Mouse (Mus musculus) brain, embryonic 14.5 days (tissue): ENCODE data around the gene Chmp1a. TPM values are rescaled to one million over a fixed set of nuclear protein-coding genes. Genes with fewer than 3 reads are reported as not detected.
A peak's percentile ranks its signal among the peaks of the same experiment; 100 is the strongest.
"Not testable (repeated sequence)": the region's sequence is repeated elsewhere in the genome, so short reads cannot be mapped to it uniquely, and the experiment has no call there.

Experiments used
- DNase-seq: peaks from one replicate; pipeline ENCODE4 v3.0.0-alpha.2; 2011; ENCODE audit warnings: low read depth
- CTCF ChIP-seq: fragments of 200-500 bp; IDR thresholded peaks from 2 replicates; pipeline ENCODE4 v1.5.1; 2012; ENCODE audit warnings: inconsistent platforms, mild to moderate bottlenecking, moderate library complexity, borderline replicate concordance; ENCODE audit not compliant: insufficient read depth, insufficient read length; ENCODE audit errors: extremely low read depth
- POLR2A ChIP-seq: fragments of 200-500 bp; IDR thresholded peaks from 2 replicates; pipeline ENCODE4 v1.6.1; 2012; ENCODE audit warnings: mild to moderate bottlenecking, inconsistent platforms, borderline replicate concordance; ENCODE audit not compliant: poor library complexity, insufficient read depth, insufficient read length, severe bottlenecking; ENCODE audit errors: extremely low read depth
- polyA plus RNA-seq: library from polyadenylated mRNA; depleted of rRNA; stranded (reverse); fragments of >200 nt; gene quantifications from 2 replicates; pipeline ENCODE4 v1.2.3, GENCODE M21; 2012; rRNA removed

The Chmp1a gene
- polyA plus RNA-seq, result 146 and 154 TPM in 2 replicates

- TF ChIP-seq POLR2A, result peak; percentile 83; the same call in 1 of the 2 replicates
- TF ChIP-seq CTCF, result peak; percentile 69
- DNase-seq, result peak; percentile 96
Observed at GRCm38 (mm10) chr8:123212321-123213117, at the start of gene Chmp1a, which contains the start of gene Spata33. Gene Chmp1a (minus strand): TSS chr8:123212763. Gene Spata33 (plus strand): TSS chr8:123212832.

DNA sequence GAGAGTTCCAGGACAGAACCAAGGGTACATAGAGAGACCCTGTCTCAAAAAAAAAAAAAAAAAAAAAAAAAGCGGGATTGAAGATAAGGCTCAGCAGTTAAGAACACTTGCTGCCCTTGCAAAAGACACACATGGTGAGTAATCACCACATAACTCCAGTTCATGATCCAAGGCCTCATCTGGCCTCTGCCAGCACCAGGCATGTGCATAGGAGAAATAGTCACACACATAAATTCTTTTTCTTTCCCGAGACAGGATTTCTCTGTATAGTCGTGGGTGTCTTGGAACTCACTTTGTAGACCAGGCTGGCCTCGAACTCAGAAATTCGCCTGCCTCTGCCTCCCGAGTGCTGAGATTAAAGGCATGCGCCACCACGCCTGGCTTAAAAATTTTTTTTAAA is 45.0 kb upstream of the Chmp1a start:
- DNase-seq, result not testable (repeated sequence)

DNA sequence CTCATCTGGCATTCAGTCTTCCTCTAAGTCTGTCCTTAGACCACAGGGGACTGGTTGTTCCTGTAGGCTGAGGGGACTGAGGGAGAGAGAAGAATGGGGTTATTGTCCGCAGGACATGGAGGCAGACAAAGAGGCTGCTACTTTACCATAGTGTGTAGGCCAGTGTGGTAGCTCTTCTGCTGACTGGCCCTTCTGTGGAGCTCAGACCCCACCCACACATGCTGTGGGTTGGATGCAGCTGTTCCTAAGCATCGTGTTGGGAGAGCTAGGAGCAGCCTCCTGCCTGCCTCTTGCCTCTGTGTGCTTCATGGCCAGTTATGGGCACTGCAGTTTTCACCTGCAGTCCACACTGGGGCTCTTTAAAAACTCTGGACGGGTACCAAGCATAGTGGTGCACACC is 44.6 kb upstream of the Chmp1a start:
- TF ChIP-seq CTCF (no peak), POLR2A (no peak)
- DNase-seq, result no peak

GRCm38 (mm10) chr8:123255170-123255569 is 42.6 kb upstream of the Chmp1a start:
- TF ChIP-seq CTCF (peak; percentile 5; the same call in 1 of the 2 replicates), POLR2A (no peak)
- DNase-seq, result no peak

- peak; percentile 93 for DNase-seq
- no peak for TF ChIP-seq POLR2A
Observed at GRCm38 (mm10) chr8:123254099-123254885, 41.7 kb upstream of the Chmp1a start, which contains the start of the genes Zfp276 and Vps9d1. Gene Zfp276 (plus strand): TSS chr8:123254195. Gene Vps9d1 (minus strand): TSS chr8:123254348.

DNA sequence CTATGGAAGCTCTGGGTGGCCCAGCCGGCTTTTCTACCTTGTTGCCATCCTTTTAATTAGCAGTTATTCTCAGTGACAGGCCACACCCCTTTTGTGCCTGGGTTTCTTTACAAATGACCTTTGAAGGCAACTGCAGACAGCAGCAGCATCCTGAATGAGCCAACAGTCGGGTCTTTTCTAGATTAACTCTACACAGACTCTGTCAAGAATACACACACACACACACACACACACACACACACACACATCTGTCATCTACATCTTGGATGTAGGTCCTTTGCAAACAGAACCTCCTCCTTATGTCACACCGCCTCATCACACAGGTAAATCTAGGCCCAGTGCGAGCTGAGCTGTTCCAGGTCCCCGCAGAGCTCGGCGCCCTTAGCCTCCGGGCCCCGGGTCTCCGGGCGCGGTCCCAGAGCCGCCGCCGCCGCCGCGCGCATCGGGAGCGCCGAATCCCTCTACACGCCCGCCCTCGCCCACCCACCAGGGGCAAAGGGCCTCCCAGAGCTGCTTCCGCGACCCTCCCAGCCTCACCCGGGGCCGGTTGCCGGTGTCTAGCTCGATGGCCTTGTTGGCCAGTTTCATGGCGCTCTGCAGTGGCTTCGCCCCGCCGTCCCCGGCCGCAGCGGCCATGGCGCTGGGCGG is 41.0 kb upstream of the Chmp1a start:
- TF ChIP-seq CTCF, result no peak
- peak; percentile 47; the same call in 1 of the 2 replicates for TF ChIP-seq POLR2A
- DNase-seq, result no peak

GRCm38 (mm10) chr8:123252925-123253324 is 40.4 kb upstream of the Chmp1a start:
- DNase-seq, result no peak

GRCm38 (mm10) chr8:123250940-123251339 is 38.4 kb upstream of the Chmp1a start:
- no peak for TF ChIP-seq CTCF
- TF ChIP-seq POLR2A, result no peak

More at GRCm38 (mm10) chr8:123252925-123253324, 40.4 kb upstream of the Chmp1a start:
- TF ChIP-seq POLR2A (no peak), CTCF (no peak)

DNA sequence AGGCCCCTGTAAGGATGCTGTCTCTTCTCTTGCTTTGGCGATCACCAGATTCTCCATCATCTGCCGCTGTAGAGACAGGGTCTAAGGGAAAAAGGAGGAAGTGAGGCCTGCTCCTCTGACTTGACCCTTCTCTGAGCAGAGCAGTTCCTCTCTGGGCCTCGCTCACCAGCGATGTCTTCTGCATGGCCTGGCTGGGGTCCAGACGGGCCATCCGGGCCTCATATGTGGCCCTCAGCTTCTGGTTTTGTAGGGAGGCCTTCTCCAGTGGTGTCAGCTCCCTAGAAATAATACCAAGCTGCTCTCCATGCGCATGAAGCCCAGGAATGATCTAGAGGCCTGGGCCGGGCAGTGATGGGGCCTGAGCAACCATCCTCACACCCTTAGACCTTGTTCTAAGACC is 36.0 kb upstream of the Chmp1a start:
- TF ChIP-seq CTCF (no peak), POLR2A (no peak)
- no peak for DNase-seq

More at GRCm38 (mm10) chr8:123250940-123251339, 38.4 kb upstream of the Chmp1a start:
- no peak for DNase-seq

GRCm38 (mm10) chr8:123247748-123248147 is 35.2 kb upstream of the Chmp1a start:
- TF ChIP-seq POLR2A (no peak), CTCF (no peak)
- DNase-seq, result no peak

DNA sequence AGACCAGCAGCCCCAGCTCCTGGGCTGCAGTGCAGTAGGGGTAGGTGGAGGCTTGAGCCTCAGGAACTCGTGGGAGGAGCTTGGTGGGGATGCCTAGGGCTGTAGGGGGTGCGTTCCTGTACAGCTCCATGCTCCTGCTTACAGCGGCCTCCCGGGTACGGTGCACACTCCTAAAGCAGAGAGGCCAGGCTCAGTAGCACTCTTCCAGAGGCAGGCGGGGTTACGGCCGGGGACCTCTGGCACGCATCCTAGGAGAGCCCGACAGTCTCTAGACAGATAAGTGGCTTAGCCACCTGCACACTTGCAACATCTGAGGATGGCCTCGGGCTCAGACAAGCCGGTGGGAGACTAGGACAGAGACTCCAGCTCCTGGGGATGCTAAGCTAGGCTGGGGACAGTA is 33.0 kb upstream of the Chmp1a start:
- no peak for DNase-seq
- TF ChIP-seq POLR2A (no peak), CTCF (no peak)

- TF ChIP-seq POLR2A (no peak), CTCF (no peak)
- DNase-seq, result no peak
Observed at GRCm38 (mm10) chr8:123244382-123244781, 31.8 kb upstream of the Chmp1a start.

DNA sequence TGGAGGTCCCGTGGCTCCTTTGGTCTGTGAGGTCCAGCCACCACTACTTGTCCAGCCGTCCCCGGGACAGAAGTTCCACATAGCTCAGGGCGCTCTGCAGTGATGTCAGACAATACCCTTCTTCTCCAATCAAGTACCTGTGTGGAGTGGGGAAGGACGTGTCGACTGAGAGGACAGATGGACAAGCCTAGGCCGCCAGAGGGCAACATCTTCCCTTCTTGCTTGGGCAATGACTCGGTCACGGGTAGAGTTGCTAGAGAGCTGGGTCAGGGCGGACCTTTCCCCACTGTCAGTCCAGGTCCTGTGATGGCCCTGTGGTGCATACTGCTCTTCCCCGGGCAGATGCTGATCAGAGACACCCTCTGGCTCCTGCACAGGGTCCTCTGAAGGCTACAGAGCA is 30.5 kb upstream of the Chmp1a start:
- no peak for TF ChIP-seq POLR2A
- TF ChIP-seq CTCF, result no peak

More for the DNA sequence above, 30.5 kb upstream of the Chmp1a start:
- DNase-seq, result no peak
